Mouse (Mus musculus): ENCODE data around the gene Fam78b.

DNA sequence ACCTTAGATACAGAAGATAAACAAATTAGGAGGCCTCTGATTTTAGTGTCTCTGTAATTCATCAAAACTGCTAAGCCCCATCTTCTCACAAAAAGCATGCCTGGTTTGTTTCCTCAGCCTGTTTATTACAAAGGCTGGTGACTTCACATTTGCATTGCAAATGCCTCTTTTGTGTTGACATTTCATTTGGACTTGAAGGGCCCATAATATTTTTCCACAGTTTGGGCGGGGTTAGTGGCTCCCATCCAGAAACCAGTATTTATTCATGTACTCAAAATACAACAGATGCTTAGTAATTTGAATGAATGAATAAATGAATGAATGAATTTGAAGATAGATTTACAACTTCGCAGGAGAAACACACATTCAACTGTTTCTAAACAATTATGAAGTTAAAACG is 115.5 kb downstream of the Fam78b start:
- TF ChIP-seq CTCF (IDR thresholded peaks at IDR 0.05; ENCODE audit: borderline replicate concordance, extremely low read depth, insufficient read depth, insufficient read length): no peak
- no peak for TF ChIP-seq POLR2A (IDR thresholded peaks at IDR 0.05; ENCODE audit: borderline replicate concordance, extremely low read depth, insufficient read depth, insufficient read length, poor library complexity, severe bottlenecking)
